Comparison of ENCODE assay signal across 11 mouse cellular contexts in genomic region chr13:95034094-95034493, GRCm38 (mm10). TPM values are rescaled to one million over a fixed set of nuclear protein-coding genes. Genes with fewer than 3 reads are reported as not detected.
DNase-seq lines count a peak whose midpoint lies in the region; ATAC-seq lines count a peak whose summit lies in the region.
"Had no signal": no experiment of that assay in that cellular context is flagged by ENCODE, and none has a peak within 500 bp of the region (broad histone marks: within the 10 kb centered on the region; RNA-seq: fewer than 3 reads in every experiment).

No protein-coding gene starts in this region.

- DNase-seq in frontal cortex, postnatal 10 days (ENCODE audit: low spot score in 2 of 2) = no peak
- DNase-seq in CD4-positive, CD25-positive, alpha-beta regulatory T cell, adult 2 months (ENCODE audit: low read depth, low spot score) = peak; percentile 7
- DNase-seq in adrenal gland, postnatal 14 days = peak; percentile 80
- no peak for DNase-seq in thymus, postnatal 36 days
- DNase-seq in kidney, adult 8-10 months = no peak
- DNase-seq in left cerebral cortex, postnatal 4 days = no peak
- DNase-seq: gastrocnemius, postnatal 36 days; lung, postnatal 10 days; thymus, adult 18-20 months had no signal

- intact Hi-C loops in left cerebral cortex, postnatal 4 days (cut with DNase I) = no loop called here

- ATAC-seq in frontal cortex, adult (ENCODE audit: low TSS enrichment) = peak; percentile 3
- peak; percentile 41 to 60; a peak in 2 of 4 replicates for ATAC-seq in hematopoietic stem cell, adult 5-6 weeks (replicated peaks in 1 of 2; ENCODE audit: insufficient read depth in 1 of 2, low FRiP score in 2 of 2, low TSS enrichment in 1 of 2, low read depth in 1 of 2, poor library complexity in 2 of 2, severe bottlenecking in 2 of 2)

RNA-seq across cellular contexts. Expression of gene Wdr41, which starts 58.0 kb away (rescaled TPM):
- total RNA-seq in adrenal gland, postnatal 14 days (2021) = 17.2 and 19.5 TPM in 2 replicates
- 30.0 and 31.8 TPM in 2 replicates for total RNA-seq in hematopoietic stem cell, adult 5-6 weeks (2017)
- total RNA-seq in left cerebral cortex, postnatal 4 days (2021) = 10 to 100 TPM; 24.8 to 28.1 TPM

Comparison
In these comparisons a context has a peak if more than half of its experiments do, and no peak if none do; other contexts are left out.
1. DNase-seq: peak in CD4-positive, CD25-positive, alpha-beta regulatory T cell, adult 2 months (single experiment) and adrenal gland, postnatal 14 days (single experiment); none in frontal cortex, postnatal 10 days (0 of 2), thymus, postnatal 36 days (0 of 2), kidney, adult 8-10 months (0 of 2) and left cerebral cortex, postnatal 4 days (single experiment).